Mouse (Mus musculus): ENCODE data around the gene Uchl1. TPM values are rescaled to one million over a fixed set of nuclear protein-coding genes. Genes with fewer than 3 reads are reported as not detected.

Gene Uchl1
- 115 and 125 TPM in 2 replicates for polyA plus RNA-seq (2014; fragmentation: Nextera tagmentation; extraction: Ambion mirVana)

- Histone ChIP-seq H3K9ac (ENCODE audit: low read length) (peak within 1 kb of the TSS; percentile 17; the same call in 1 of the 2 replicates), H3K4me1 (replicated peaks; ENCODE audit: control insufficient read depth, insufficient read depth, low read length) (peaks cover 8% of the 10 kb centered on the region; the same call in 1 of the 2 replicates), H3K9me3 (ENCODE audit: control insufficient read depth, low read length) (no peaks in the 10 kb centered on the region), H3K36me3 (ENCODE audit: control insufficient read depth, insufficient read depth, low read length) (no peaks in the 10 kb centered on the region), H3K4me2 (ENCODE audit: low read length) (peak within 1 kb of the TSS; percentile 85), H3K27me3 (replicated peaks; ENCODE audit: control insufficient read depth, insufficient read depth, low read length) (peaks cover 46% of the 10 kb centered on the region), H3K27ac (ENCODE audit: low read depth) (no peak within 1 kb of the TSS), H3K4me3 (ENCODE audit: low read depth, low read length) (peak within 1 kb of the TSS; percentile 39)
- WGBS, result under 1% methylated on average over 20 of the region's 20 CpGs
- ATAC-seq (replicated peaks; ENCODE audit: low FRiP score, low TSS enrichment, low read depth) (peak; percentile 75), DNase-seq (ENCODE audit: low spot score) (peak; percentile 84)
Measured at GRCm38 (mm10) chr5:66675983-66676382, at the start of gene Uchl1. Gene Uchl1, plus strand, starts transcription at chr5:66676091.

GRCm38 (mm10) chr5:66627805-66628204, 48.1 kb upstream of the Uchl1 start:
- no peak for ATAC-seq (replicated peaks; ENCODE audit: low FRiP score, low TSS enrichment, low read depth)
- WGBS, result 71% methylated on average over 7 of the region's 7 CpGs
- H3K27ac ChIP-seq (ENCODE audit: low read depth), result no peak overlapping the region

GRCm38 (mm10) chr5:66635459-66636079, 40.3 kb upstream of the Uchl1 start:
- ATAC-seq (replicated peaks; ENCODE audit: low FRiP score, low TSS enrichment, low read depth), result no peak
- no peak for DNase-seq (ENCODE audit: low spot score)
- 61% methylated on average over 10 of the region's 10 CpGs for WGBS

More at GRCm38 (mm10) chr5:66627805-66628204, 48.1 kb upstream of the Uchl1 start:
- no peaks in the 10 kb centered on the region for H3K36me3 ChIP-seq (ENCODE audit: control insufficient read depth, insufficient read depth, low read length)
- no peaks in the 10 kb centered on the region for H3K27me3 ChIP-seq (replicated peaks; ENCODE audit: control insufficient read depth, insufficient read depth, low read length)
- no peak overlapping the region for H3K4me3 ChIP-seq (ENCODE audit: low read depth, low read length)
- H3K4me2 ChIP-seq (ENCODE audit: low read length), result no peak overlapping the region
- no peaks in the 10 kb centered on the region for H3K9me3 ChIP-seq (ENCODE audit: control insufficient read depth, low read length)
- H3K9ac ChIP-seq (ENCODE audit: low read length), result no peak overlapping the region
- no peaks in the 10 kb centered on the region for H3K4me1 ChIP-seq (replicated peaks; ENCODE audit: control insufficient read depth, insufficient read depth, low read length)
- DNase-seq (ENCODE audit: low spot score), result no peak

GRCm38 (mm10) chr5:66642156-66642555, 33.7 kb upstream of the Uchl1 start:
- Histone ChIP-seq H3K27ac (ENCODE audit: low read depth) (no peak overlapping the region), H3K4me1 (replicated peaks; ENCODE audit: control insufficient read depth, insufficient read depth, low read length) (no peaks in the 10 kb centered on the region), H3K36me3 (ENCODE audit: control insufficient read depth, insufficient read depth, low read length) (no peaks in the 10 kb centered on the region), H3K27me3 (replicated peaks; ENCODE audit: control insufficient read depth, insufficient read depth, low read length) (no peaks in the 10 kb centered on the region), H3K9ac (ENCODE audit: low read length) (no peak overlapping the region), H3K4me2 (ENCODE audit: low read length) (no peak overlapping the region), H3K4me3 (ENCODE audit: low read depth, low read length) (no peak overlapping the region), H3K9me3 (ENCODE audit: control insufficient read depth, low read length) (0 out of 2 replicates have a peak, but pooled peaks cover 2% of the 10 kb centered on the region)
- ATAC-seq (replicated peaks; ENCODE audit: low FRiP score, low TSS enrichment, low read depth), result no peak
- DNase-seq (ENCODE audit: low spot score), result no peak
- WGBS, result 84% methylated on average over 4 of the region's 4 CpGs

More at GRCm38 (mm10) chr5:66635459-66636079, 40.3 kb upstream of the Uchl1 start:
- Histone ChIP-seq H3K27me3 (replicated peaks; ENCODE audit: control insufficient read depth, insufficient read depth, low read length) (no peaks in the 10 kb centered on the region), H3K36me3 (ENCODE audit: control insufficient read depth, insufficient read depth, low read length) (no peaks in the 10 kb centered on the region), H3K9me3 (ENCODE audit: control insufficient read depth, low read length) (no peaks in the 10 kb centered on the region), H3K4me1 (replicated peaks; ENCODE audit: control insufficient read depth, insufficient read depth, low read length) (no peaks in the 10 kb centered on the region), H3K27ac (ENCODE audit: low read depth) (no peak overlapping the region), H3K4me2 (ENCODE audit: low read length) (no peak overlapping the region), H3K9ac (ENCODE audit: low read length) (no peak overlapping the region), H3K4me3 (ENCODE audit: low read depth, low read length) (no peak overlapping the region)

- H3K9ac ChIP-seq (ENCODE audit: low read length), result no peak overlapping the region
- H3K4me2 ChIP-seq (ENCODE audit: low read length), result no peak overlapping the region
- DNase-seq (ENCODE audit: low spot score) (no peak), ATAC-seq (replicated peaks; ENCODE audit: low FRiP score, low TSS enrichment, low read depth) (no peak)
- no peaks in the 10 kb centered on the region for H3K36me3 ChIP-seq (ENCODE audit: control insufficient read depth, insufficient read depth, low read length)
- 0 out of 2 replicates have a peak, but pooled peaks cover 2% of the 10 kb centered on the region for H3K9me3 ChIP-seq (ENCODE audit: control insufficient read depth, low read length)
- H3K27me3 ChIP-seq (replicated peaks; ENCODE audit: control insufficient read depth, insufficient read depth, low read length), result no peaks in the 10 kb centered on the region
- no peaks in the 10 kb centered on the region for H3K4me1 ChIP-seq (replicated peaks; ENCODE audit: control insufficient read depth, insufficient read depth, low read length)
- no peak overlapping the region for H3K4me3 ChIP-seq (ENCODE audit: low read depth, low read length)
- WGBS, result 88% methylated on average over 5 of the region's 5 CpGs
- no peak overlapping the region for H3K27ac ChIP-seq (ENCODE audit: low read depth)
Measured at GRCm38 (mm10) chr5:66643260-66643659, 32.6 kb upstream of the Uchl1 start.

GRCm38 (mm10) chr5:66647504-66647903, 28.4 kb upstream of the Uchl1 start:
- Histone ChIP-seq H3K27me3 (replicated peaks; ENCODE audit: control insufficient read depth, insufficient read depth, low read length) (no peaks in the 10 kb centered on the region), H3K9me3 (ENCODE audit: control insufficient read depth, low read length) (no peaks in the 10 kb centered on the region), H3K4me3 (ENCODE audit: low read depth, low read length) (no peak overlapping the region), H3K4me1 (replicated peaks; ENCODE audit: control insufficient read depth, insufficient read depth, low read length) (no peaks in the 10 kb centered on the region), H3K4me2 (ENCODE audit: low read length) (no peak overlapping the region), H3K9ac (ENCODE audit: low read length) (no peak overlapping the region), H3K36me3 (ENCODE audit: control insufficient read depth, insufficient read depth, low read length) (no peaks in the 10 kb centered on the region), H3K27ac (ENCODE audit: low read depth) (no peak overlapping the region)
- no peak for ATAC-seq (replicated peaks; ENCODE audit: low FRiP score, low TSS enrichment, low read depth)
- 65% methylated on average over 7 of the region's 7 CpGs for WGBS
- DNase-seq (ENCODE audit: low spot score), result no peak

GRCm38 (mm10) chr5:66654220-66654619, 21.7 kb upstream of the Uchl1 start:
- peak overlapping the region; percentile 1; the same call in 1 of the 2 replicates for H3K27ac ChIP-seq (ENCODE audit: low read depth)
- no peak overlapping the region for H3K4me3 ChIP-seq (ENCODE audit: low read depth, low read length)
- no peak overlapping the region for H3K4me2 ChIP-seq (ENCODE audit: low read length)
- H3K36me3 ChIP-seq (ENCODE audit: control insufficient read depth, insufficient read depth, low read length), result no peaks in the 10 kb centered on the region
- H3K9ac ChIP-seq (ENCODE audit: low read length), result no peak overlapping the region
- ATAC-seq (replicated peaks; ENCODE audit: low FRiP score, low TSS enrichment, low read depth) (no peak), DNase-seq (ENCODE audit: low spot score) (peak; percentile 61)
- H3K9me3 ChIP-seq (ENCODE audit: control insufficient read depth, low read length), result no peaks in the 10 kb centered on the region
- WGBS, result 38% methylated on average over 5 of the region's 5 CpGs
- no peaks in the 10 kb centered on the region for H3K27me3 ChIP-seq (replicated peaks; ENCODE audit: control insufficient read depth, insufficient read depth, low read length)
- H3K4me1 ChIP-seq (replicated peaks; ENCODE audit: control insufficient read depth, insufficient read depth, low read length), result no peaks in the 10 kb centered on the region

GRCm38 (mm10) chr5:66675189-66675890, 551 bp upstream of the Uchl1 start:
- 1% methylated on average over 18 of the region's 18 CpGs for WGBS
- Histone ChIP-seq H3K9me3 (ENCODE audit: control insufficient read depth, low read length) (no peaks in the 10 kb centered on the region), H3K36me3 (ENCODE audit: control insufficient read depth, insufficient read depth, low read length) (no peaks in the 10 kb centered on the region), H3K27me3 (replicated peaks; ENCODE audit: control insufficient read depth, insufficient read depth, low read length) (peaks cover 46% of the 10 kb centered on the region), H3K27ac (ENCODE audit: low read depth) (no peak overlapping the region), H3K4me3 (ENCODE audit: low read depth, low read length) (peak overlapping the region; percentile 39), H3K4me1 (replicated peaks; ENCODE audit: control insufficient read depth, insufficient read depth, low read length) (peaks cover 8% of the 10 kb centered on the region; the same call in 1 of the 2 replicates), H3K4me2 (ENCODE audit: low read length) (peak overlapping the region; percentile 85), H3K9ac (ENCODE audit: low read length) (no peak overlapping the region)
- DNase-seq (ENCODE audit: low spot score) (no peak), ATAC-seq (replicated peaks; ENCODE audit: low FRiP score, low TSS enrichment, low read depth) (no peak)

Measured in intestine, embryonic 14.5 days (tissue).